Mouse (Mus musculus): ENCODE data around the gene Srgap1. TPM values are rescaled to one million over a fixed set of nuclear protein-coding genes. Genes with fewer than 3 reads are reported as not detected.

Srgap1 gene
- polyA plus RNA-seq, 1 experiment from 2014 or later: 10.2 TPM

DNA sequence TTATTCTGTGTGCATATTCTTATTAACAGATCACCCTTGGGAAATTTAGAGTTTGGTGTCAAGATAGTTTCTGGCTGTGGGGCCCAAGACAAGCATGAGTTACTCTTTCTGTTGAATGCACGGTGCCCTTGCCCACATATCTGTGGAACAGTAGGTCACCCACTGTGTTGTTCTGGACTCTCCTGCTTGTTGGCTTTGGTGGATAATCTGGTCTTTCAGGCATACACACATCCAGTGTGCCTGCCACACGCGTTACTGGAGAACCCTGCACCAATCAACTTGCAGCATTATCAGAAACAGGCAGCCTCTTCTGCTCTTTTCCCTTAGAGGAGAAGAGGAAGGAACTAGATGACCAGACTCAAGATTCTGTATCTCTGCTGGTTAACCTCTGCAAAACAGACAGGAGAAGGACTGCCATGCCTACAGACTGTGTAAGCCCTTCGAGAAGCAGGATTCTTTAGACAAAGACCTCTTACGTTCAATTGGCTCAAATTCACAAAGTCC, 217.3 kb downstream of the Srgap1 start:
- Histone ChIP-seq H3K4me3 (replicated peaks; ENCODE audit: low read depth, low read length) (no peak overlapping the region), H3K4me2 (ENCODE audit: low read length) (no peak overlapping the region), H3K27me3 (ENCODE audit: insufficient read depth, low read length) (no peaks in the 10 kb centered on the region), H3K4me1 (replicated peaks; ENCODE audit: insufficient read depth, low read length) (no peaks in the 10 kb centered on the region), H3K36me3 (ENCODE audit: insufficient read depth, low read length) (0 out of 2 replicates have a peak, but pooled peaks cover 3% of the 10 kb centered on the region), H3K27ac (no peak overlapping the region), H3K9me3 (replicated peaks; ENCODE audit: low read length) (no peaks in the 10 kb centered on the region), H3K9ac (ENCODE audit: low read depth, low read length) (no peak overlapping the region)
- ATAC-seq (replicated peaks; ENCODE audit: low FRiP score, low read depth) (no peak), DNase-seq (ENCODE audit: low spot score) (no peak)
- no peak for TF ChIP-seq CTCF (IDR thresholded peaks at IDR 0.05; ENCODE audit: low read depth)
- 80% methylated on average over 5 of the region's 5 CpGs for WGBS

DNA sequence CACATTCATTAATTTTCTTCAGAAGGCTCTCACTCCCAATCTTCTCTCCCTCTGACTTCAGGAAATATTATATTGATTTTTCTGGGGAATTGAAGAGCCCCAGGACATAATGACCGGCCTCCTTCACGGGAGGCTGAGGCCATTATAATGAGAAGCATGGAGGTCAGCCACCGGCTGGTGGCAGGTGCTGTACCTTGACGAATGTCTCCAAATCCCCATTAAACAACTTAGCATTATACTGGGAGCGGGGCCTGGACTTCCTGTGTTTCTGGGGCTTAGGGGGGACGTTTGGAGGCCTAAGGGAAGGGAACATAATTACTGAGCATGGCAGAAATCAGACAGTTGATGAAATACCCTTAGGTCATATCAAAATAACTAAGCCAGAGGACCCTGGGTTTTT, 218.1 kb downstream of the Srgap1 start:
- Histone ChIP-seq H3K36me3 (ENCODE audit: insufficient read depth, low read length) (0 out of 2 replicates have a peak, but pooled peaks cover 3% of the 10 kb centered on the region), H3K4me3 (replicated peaks; ENCODE audit: low read depth, low read length) (no peak overlapping the region), H3K9ac (ENCODE audit: low read depth, low read length) (no peak overlapping the region), H3K4me2 (ENCODE audit: low read length) (no peak overlapping the region), H3K27ac (no peak overlapping the region), H3K27me3 (ENCODE audit: insufficient read depth, low read length) (no peaks in the 10 kb centered on the region), H3K4me1 (replicated peaks; ENCODE audit: insufficient read depth, low read length) (no peaks in the 10 kb centered on the region), H3K9me3 (replicated peaks; ENCODE audit: low read length) (no peaks in the 10 kb centered on the region)
- 41% methylated on average over 6 of the region's 6 CpGs for WGBS
- ATAC-seq (replicated peaks; ENCODE audit: low FRiP score, low read depth): no peak
- no peak for TF ChIP-seq CTCF (IDR thresholded peaks at IDR 0.05; ENCODE audit: low read depth)
- DNase-seq (ENCODE audit: low spot score): no peak

DNA sequence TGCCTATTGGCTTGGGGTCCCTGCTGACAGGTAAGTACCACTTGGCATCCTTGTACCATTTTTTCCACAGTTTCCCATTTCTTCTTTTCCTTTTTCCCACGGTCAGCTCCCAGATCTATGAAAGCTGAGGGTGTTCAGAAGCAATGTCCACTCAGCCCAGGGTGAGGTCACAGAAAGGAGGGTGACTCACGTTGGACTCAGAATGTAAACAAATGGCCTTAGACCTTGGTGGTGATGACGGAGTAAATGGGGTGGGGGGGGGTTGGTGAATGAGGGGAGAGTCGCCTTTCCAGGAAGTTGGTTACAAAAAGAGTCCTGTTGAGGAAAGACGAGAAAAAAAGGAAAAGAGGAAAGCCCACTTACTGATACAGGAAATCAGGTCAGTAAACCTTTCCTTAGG, 224.4 kb downstream of the Srgap1 start:
- WGBS: 50% methylated on average over 5 of the region's 5 CpGs
- ATAC-seq (replicated peaks; ENCODE audit: low FRiP score, low read depth) (no peak), DNase-seq (ENCODE audit: low spot score) (no peak)
- no peak overlapping the region for H3K4me3 ChIP-seq (replicated peaks; ENCODE audit: low read depth, low read length)
- no peak for TF ChIP-seq CTCF (IDR thresholded peaks at IDR 0.05; ENCODE audit: low read depth)
- no peak overlapping the region for H3K27ac ChIP-seq
- peaks cover 6% of the 10 kb centered on the region; the same call in 1 of the 2 replicates for H3K36me3 ChIP-seq (ENCODE audit: insufficient read depth, low read length)
- H3K9me3 ChIP-seq (replicated peaks; ENCODE audit: low read length): no peaks in the 10 kb centered on the region
- H3K4me1 ChIP-seq (replicated peaks; ENCODE audit: insufficient read depth, low read length): no peaks in the 10 kb centered on the region
- no peaks in the 10 kb centered on the region for H3K27me3 ChIP-seq (ENCODE audit: insufficient read depth, low read length)
- no peak overlapping the region for H3K4me2 ChIP-seq (ENCODE audit: low read length)
- no peak overlapping the region for H3K9ac ChIP-seq (ENCODE audit: low read depth, low read length)

DNA sequence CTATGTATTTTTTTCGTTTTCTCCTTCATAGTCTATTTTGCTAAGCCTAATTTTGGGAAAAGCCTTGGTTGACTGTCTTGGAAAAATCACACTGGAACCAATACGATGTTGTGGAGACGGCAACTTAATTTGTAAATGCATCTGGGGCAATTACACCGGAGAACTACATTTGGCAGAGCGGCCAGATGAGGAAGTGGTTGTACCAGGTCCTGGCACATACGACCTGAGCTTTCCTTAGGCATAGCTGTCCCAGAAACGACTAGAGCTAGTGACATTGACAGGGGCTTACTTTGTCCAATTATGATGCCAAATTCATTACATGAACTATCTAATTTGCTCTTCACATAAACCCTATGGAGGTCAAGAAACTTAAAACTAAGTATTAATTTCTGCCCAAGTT, 226.3 kb downstream of the Srgap1 start:
- no peak overlapping the region for H3K9ac ChIP-seq (ENCODE audit: low read depth, low read length)
- H3K36me3 ChIP-seq (ENCODE audit: insufficient read depth, low read length): peaks cover 6% of the 10 kb centered on the region; the same call in 1 of the 2 replicates
- TF ChIP-seq CTCF (IDR thresholded peaks at IDR 0.05; ENCODE audit: low read depth): no peak
- no peaks in the 10 kb centered on the region for H3K4me1 ChIP-seq (replicated peaks; ENCODE audit: insufficient read depth, low read length)
- H3K9me3 ChIP-seq (replicated peaks; ENCODE audit: low read length): no peaks in the 10 kb centered on the region
- DNase-seq (ENCODE audit: low spot score) (no peak), ATAC-seq (replicated peaks; ENCODE audit: low FRiP score, low read depth) (no peak)
- H3K27me3 ChIP-seq (ENCODE audit: insufficient read depth, low read length): no peaks in the 10 kb centered on the region
- no peak overlapping the region for H3K4me2 ChIP-seq (ENCODE audit: low read length)
- no peak overlapping the region for H3K4me3 ChIP-seq (replicated peaks; ENCODE audit: low read depth, low read length)
- 89% methylated on average over 7 of the region's 7 CpGs for WGBS
- no peak overlapping the region for H3K27ac ChIP-seq

DNA sequence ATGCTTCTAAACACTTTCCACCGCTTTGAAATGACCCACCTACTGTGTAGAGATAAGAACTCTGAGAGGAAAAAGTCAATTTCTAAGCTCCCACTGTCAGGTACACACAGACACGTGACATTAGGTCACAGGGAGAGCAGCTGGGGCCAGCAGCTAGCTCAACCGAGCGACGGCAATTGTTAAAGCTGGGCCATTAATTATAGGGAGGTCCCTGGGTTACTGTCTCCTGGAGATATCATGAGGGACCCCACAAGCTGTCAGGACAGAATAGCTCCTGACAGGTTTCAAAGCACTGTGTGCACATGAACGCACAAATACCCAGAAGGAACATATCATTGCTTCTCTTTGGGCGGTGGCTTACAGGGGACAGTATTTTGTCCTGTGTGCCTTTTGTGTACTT, 229.1 kb downstream of the Srgap1 start:
- ATAC-seq (replicated peaks; ENCODE audit: low FRiP score, low read depth): no peak
- Histone ChIP-seq H3K36me3 (ENCODE audit: insufficient read depth, low read length) (peaks cover 3% of the 10 kb centered on the region; the same call in 1 of the 2 replicates), H3K4me3 (replicated peaks; ENCODE audit: low read depth, low read length) (no peak overlapping the region), H3K9ac (ENCODE audit: low read depth, low read length) (no peak overlapping the region), H3K4me2 (ENCODE audit: low read length) (no peak overlapping the region), H3K9me3 (replicated peaks; ENCODE audit: low read length) (no peaks in the 10 kb centered on the region), H3K27ac (no peak overlapping the region), H3K27me3 (ENCODE audit: insufficient read depth, low read length) (no peaks in the 10 kb centered on the region), H3K4me1 (replicated peaks; ENCODE audit: insufficient read depth, low read length) (no peaks in the 10 kb centered on the region)
- no peak for TF ChIP-seq CTCF (IDR thresholded peaks at IDR 0.05; ENCODE audit: low read depth)
- 42% methylated on average over 7 of the region's 7 CpGs for WGBS
- no peak for DNase-seq (ENCODE audit: low spot score)

DNA sequence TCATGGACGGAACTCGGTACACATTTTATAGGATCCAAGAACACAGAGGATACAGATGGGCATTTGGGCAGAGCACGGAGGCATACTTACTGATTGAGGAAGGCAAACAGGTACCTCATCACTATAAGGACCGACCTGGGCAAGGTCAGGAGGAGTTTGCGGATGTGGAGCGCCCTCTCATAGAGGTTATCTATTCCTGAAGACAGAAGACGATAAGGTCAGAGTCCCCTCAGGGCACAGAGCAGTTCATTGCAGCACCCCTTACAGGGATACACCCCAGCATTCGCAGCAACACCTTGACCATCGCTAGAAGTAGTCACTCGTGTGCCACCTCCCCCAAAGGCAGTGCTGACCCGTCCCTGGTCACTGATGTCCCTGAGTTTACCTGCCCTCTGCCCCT, 239.3 kb downstream of the Srgap1 start:
- H3K4me1 ChIP-seq (replicated peaks; ENCODE audit: insufficient read depth, low read length): no peaks in the 10 kb centered on the region
- no peak overlapping the region for H3K27ac ChIP-seq
- no peaks in the 10 kb centered on the region for H3K9me3 ChIP-seq (replicated peaks; ENCODE audit: low read length)
- no peak for DNase-seq (ENCODE audit: low spot score)
- H3K27me3 ChIP-seq (ENCODE audit: insufficient read depth, low read length): no peaks in the 10 kb centered on the region
- H3K4me3 ChIP-seq (replicated peaks; ENCODE audit: low read depth, low read length): no peak overlapping the region
- ATAC-seq (replicated peaks; ENCODE audit: low FRiP score, low read depth): no peak
- no peak overlapping the region for H3K9ac ChIP-seq (ENCODE audit: low read depth, low read length)
- peaks cover 14% of the 10 kb centered on the region; the same call in 1 of the 2 replicates for H3K36me3 ChIP-seq (ENCODE audit: insufficient read depth, low read length)
- WGBS: 91% methylated on average over 11 of the region's 11 CpGs
- H3K4me2 ChIP-seq (ENCODE audit: low read length): no peak overlapping the region
- no peak for TF ChIP-seq CTCF (IDR thresholded peaks at IDR 0.05; ENCODE audit: low read depth)

DNA sequence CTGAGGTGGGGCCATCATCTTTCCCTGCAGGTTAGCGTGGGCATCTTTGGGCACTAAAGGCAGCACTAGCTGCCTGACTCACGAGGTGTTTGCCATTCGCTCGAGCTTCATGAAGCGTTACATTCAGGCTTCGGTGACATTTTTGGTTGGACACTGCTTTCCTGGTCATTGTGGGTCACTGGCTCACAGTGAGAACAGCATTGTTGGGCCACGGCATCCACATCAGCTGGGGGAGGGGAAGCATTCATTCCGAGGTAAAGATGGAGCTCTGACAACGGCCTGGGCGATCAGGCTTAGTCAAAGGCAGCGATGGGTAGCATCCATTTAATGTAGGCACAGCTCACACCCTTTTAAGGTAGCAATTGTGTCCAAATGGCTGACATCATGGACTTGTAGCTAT, 240.3 kb downstream of the Srgap1 start:
- Histone ChIP-seq H3K27ac (no peak overlapping the region), H3K27me3 (ENCODE audit: insufficient read depth, low read length) (no peaks in the 10 kb centered on the region), H3K36me3 (ENCODE audit: insufficient read depth, low read length) (peaks cover 15% of the 10 kb centered on the region; the same call in 1 of the 2 replicates), H3K9me3 (replicated peaks; ENCODE audit: low read length) (no peaks in the 10 kb centered on the region), H3K4me3 (replicated peaks; ENCODE audit: low read depth, low read length) (no peak overlapping the region), H3K9ac (ENCODE audit: low read depth, low read length) (no peak overlapping the region), H3K4me2 (ENCODE audit: low read length) (no peak overlapping the region), H3K4me1 (replicated peaks; ENCODE audit: insufficient read depth, low read length) (no peaks in the 10 kb centered on the region)
- DNase-seq (ENCODE audit: low spot score): peak; percentile 6
- 45% methylated on average over 11 of the region's 11 CpGs for WGBS
- no peak for TF ChIP-seq CTCF (IDR thresholded peaks at IDR 0.05; ENCODE audit: low read depth)
- ATAC-seq (replicated peaks; ENCODE audit: low FRiP score, low read depth): no peak
